Mouse (Mus musculus) c-Kit-negative CD71-positive TER-119-positive erythroid progenitor cells, embryonic 14.5 days (primary cell): ENCODE measurements at regions not wholly inside any gene's neighbourhood (a gene's known extent, or its start where the extent isn't known, plus 50 kb on each side); places are given as distances from the start of the nearest gene placed in this dataset.

Experiments
- DNase-seq: peaks from one replicate; pipeline ENCODE4 v3.0.0-alpha.2; 2013; ENCODE audit warnings: low read depth, low spot score

DNA sequence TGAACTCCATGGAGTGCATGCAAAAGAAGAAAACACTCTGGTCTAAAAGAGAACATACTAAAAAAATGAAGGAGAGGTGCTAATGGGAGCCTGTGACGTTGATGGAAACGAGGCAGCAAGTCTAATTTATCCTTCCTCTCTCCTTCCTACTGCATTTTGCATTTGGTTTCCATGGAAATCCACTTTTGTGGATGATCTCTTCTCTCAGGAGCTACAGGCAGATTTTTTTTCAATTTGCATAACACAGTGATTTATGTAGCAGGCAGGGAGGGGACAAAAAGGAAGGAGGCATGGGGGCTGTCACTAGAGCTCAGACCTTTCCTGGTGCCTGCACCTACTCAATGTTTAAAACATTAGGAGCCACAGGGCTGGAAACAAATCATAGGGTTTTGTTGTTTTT is 167.7 kb upstream of the Atp10a start:
- no peak for DNase-seq
